Mouse (Mus musculus) heart, embryonic 14.5 days (tissue): Measurements from ENCODE around the gene Pom121. TPM values are rescaled to one million over a fixed set of nuclear protein-coding genes. Genes with fewer than 3 reads are reported as not detected.
"Not testable (repeated sequence)": the region's sequence is repeated elsewhere in the genome, so short reads cannot be mapped to it uniquely, and the experiment has no call there.

Source experiments
- ATAC-seq: fragments of 200-750 bp; cut with Nextera tagmentation; 2 replicates; pipeline ENCODE4 v1.8.0; 2017; ENCODE audit warnings: low read depth, moderate TSS enrichment; ENCODE audit not compliant: insufficient number of reproducible peaks, insufficient read depth, low FRiP score
- H3K27ac ChIP-seq, 2 experiments: fragments of 200-500 bp in 1 of 2; fragments of 300-500 bp in 1 of 2; sonication (generic) in 1 of 2; replicated peaks in 1 of 2; 2 replicates each; pipeline ENCODE4 v1.5.1; 2012 to 2014; ENCODE audit warnings: low read depth in 2 of 2, low read length in 2 of 2, control low read depth in 1 of 2, mild to moderate bottlenecking in 1 of 2, mixed read lengths in 1 of 2; ENCODE audit not compliant: control insufficient read depth in 1 of 2, insufficient read depth in 1 of 2
- H3K27me3 ChIP-seq: fragments of 300-500 bp; sonication (generic); 2 replicates; pipeline ENCODE4 v1.6.1; 2014; ENCODE audit warnings: mild to moderate bottlenecking, low read length, control low read depth; ENCODE audit not compliant: control insufficient read depth, insufficient read depth
- H3K36me3 ChIP-seq: fragments of 300-500 bp; sonication (generic); 2 replicates; pipeline ENCODE4 v1.6.1; 2014; ENCODE audit warnings: mild to moderate bottlenecking, control low read depth, low read length, mixed read lengths; ENCODE audit not compliant: control insufficient read depth, insufficient read depth
- H3K4me1 ChIP-seq, 2 experiments: fragments of 200-500 bp in 1 of 2; fragments of 300-500 bp in 1 of 2; sonication (generic) in 1 of 2; 2 replicates each; pipeline ENCODE4 v1.6.1; 2012 to 2014; ENCODE audit warnings: low read length in 2 of 2, control low read depth in 1 of 2, mixed read lengths in 1 of 2; ENCODE audit not compliant: control insufficient read depth in 2 of 2, insufficient read depth in 2 of 2
- H3K4me2 ChIP-seq: fragments of 300-500 bp; sonication (generic); 2 replicates; pipeline ENCODE4 v1.6.1; 2014; ENCODE audit warnings: mild to moderate bottlenecking, low read length
- H3K4me3 ChIP-seq, 2 experiments: fragments of 200-500 bp in 1 of 2; fragments of 300-500 bp in 1 of 2; sonication (generic) in 1 of 2; 2 replicates each; pipeline ENCODE4 v1.5.1; 2012 to 2014; ENCODE audit warnings: low read length in 2 of 2, mild to moderate bottlenecking in 2 of 2, control low read depth in 1 of 2, low read depth in 1 of 2, moderate library complexity in 1 of 2; ENCODE audit not compliant: control insufficient read depth in 1 of 2, insufficient read depth in 1 of 2
- H3K9ac ChIP-seq: fragments of 300-500 bp; sonication (generic); 2 replicates; pipeline ENCODE4 v1.6.1; 2014; ENCODE audit warnings: mild to moderate bottlenecking, low read length
- H3K9me3 ChIP-seq: fragments of 300-500 bp; sonication (generic); 2 replicates; pipeline ENCODE4 v1.6.1; 2016; ENCODE audit warnings: low read length, control low read depth; ENCODE audit not compliant: control insufficient read depth
- WGBS: fragments of 180-500 bp; shearing (Covaris S2); extraction: QIAGEN DNeasy Blood & Tissue Kit; methylation state at CpG from one replicate; pipeline ENCODE4 v1.1.7; 2014; 5-methylcytosine and 5-hydroxymethylcytosine counted together
- polyA plus RNA-seq: library from polyadenylated mRNA; unstranded; fragments of >200 nt; fragmentation: Nextera tagmentation; extraction: Ambion mirVana; gene quantifications from 2 replicates; pipeline ENCODE4 v1.2.1, GENCODE M21; 2014

Gene Pom121
- polyA plus RNA-seq, 1 experiment from 2014 or later = 10.7 TPM

GRCm38 (mm10) chr5:135369196-135369595 is 25.1 kb downstream of the Pom121 start:
- Histone ChIP-seq H3K4me3 (peak overlapping the region; percentile 83 to 85), H3K9ac (peak overlapping the region; percentile 83), H3K36me3 (peaks cover 30% of the 10 kb centered on the region), H3K4me2 (peak overlapping the region; percentile 88)
- H3K9me3 ChIP-seq, ATAC-seq, H3K27ac ChIP-seq, H3K4me1 ChIP-seq, H3K27me3 ChIP-seq: not testable (repeated sequence)
- 55% methylated on average over 9 of the region's 9 CpGs for WGBS

DNA sequence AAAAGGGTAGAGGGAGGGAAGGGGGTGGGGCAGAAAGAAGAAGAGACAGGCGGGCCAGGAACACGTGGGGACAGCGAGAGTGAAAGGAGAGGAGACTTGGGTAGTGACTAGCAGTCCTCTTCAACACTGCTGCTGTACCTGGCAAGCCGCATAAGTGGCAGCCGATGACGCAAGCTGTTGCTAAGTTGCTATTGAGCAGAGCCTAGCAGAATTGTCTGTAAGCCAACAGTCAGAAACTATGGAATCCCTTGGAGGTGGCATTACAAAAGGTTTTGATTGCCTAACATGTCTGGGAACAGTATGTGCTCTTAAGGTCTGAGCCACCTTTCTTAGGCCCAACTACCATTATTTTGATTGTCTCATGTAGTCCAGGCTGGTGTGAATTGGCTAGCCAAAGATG is 26.0 kb downstream of the Pom121 start:
- H3K27me3 ChIP-seq = no peaks in the 10 kb centered on the region
- H3K9me3 ChIP-seq = no peaks in the 10 kb centered on the region
- peaks cover 3 to 10% of the 10 kb centered on the region in 2 experiments; a peak in 3 of 4 replicates for H3K4me1 ChIP-seq
- no peak overlapping the region for H3K4me2 ChIP-seq
- H3K27ac ChIP-seq = no peak overlapping the region
- peaks cover 21% of the 10 kb centered on the region for H3K36me3 ChIP-seq
- no peak for ATAC-seq
- H3K4me3 ChIP-seq = no peak overlapping the region
- H3K9ac ChIP-seq = no peak overlapping the region
- WGBS = 77% methylated on average over 6 of the region's 6 CpGs

DNA sequence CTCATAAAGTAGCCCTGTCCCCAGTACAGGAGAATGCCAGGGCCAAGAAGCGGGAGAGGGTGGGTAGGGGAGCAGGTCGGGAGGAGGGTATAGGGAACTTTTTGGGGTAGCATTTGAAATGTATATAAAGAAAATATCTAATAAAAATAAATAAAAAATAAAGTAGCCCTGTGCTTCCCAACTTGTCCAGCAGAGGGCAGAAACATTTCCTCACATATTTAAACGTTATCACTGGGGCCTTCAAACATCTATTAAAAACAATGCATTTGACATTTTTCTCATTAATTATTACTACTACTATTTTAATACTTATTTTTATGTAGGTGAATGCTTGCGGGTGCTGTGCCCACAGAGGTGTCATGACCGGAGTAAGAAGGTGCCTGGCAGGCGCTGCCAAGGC is 26.5 kb downstream of the Pom121 start:
- H3K36me3 ChIP-seq = peaks cover 16% of the 10 kb centered on the region
- H3K27ac ChIP-seq = no peak overlapping the region
- no peaks in the 10 kb centered on the region for H3K27me3 ChIP-seq
- no peak for ATAC-seq
- H3K4me2 ChIP-seq = no peak overlapping the region
- peaks cover 3 to 10% of the 10 kb centered on the region in 2 experiments; a peak in 3 of 4 replicates for H3K4me1 ChIP-seq
- WGBS = 46% methylated on average over 6 of the region's 6 CpGs
- H3K4me3 ChIP-seq = no peak overlapping the region
- no peak overlapping the region for H3K9ac ChIP-seq
- H3K9me3 ChIP-seq = no peaks in the 10 kb centered on the region

GRCm38 (mm10) chr5:135363540-135363939 is 30.8 kb downstream of the Pom121 start:
- 33% methylated on average over 12 of the region's 12 CpGs for WGBS
- H3K4me1 ChIP-seq = peaks cover 0 to 3% of the 10 kb centered on the region in 2 experiments; a peak in 1 of 4 replicates
- no peaks in the 10 kb centered on the region for H3K27me3 ChIP-seq
- H3K9ac ChIP-seq = no peak overlapping the region
- H3K36me3 ChIP-seq = no peaks in the 10 kb centered on the region
- no peaks in the 10 kb centered on the region for H3K9me3 ChIP-seq
- no peak overlapping the region for H3K4me3 ChIP-seq
- no peak overlapping the region for H3K4me2 ChIP-seq
- no peak overlapping the region for H3K27ac ChIP-seq
- ATAC-seq = no peak

DNA sequence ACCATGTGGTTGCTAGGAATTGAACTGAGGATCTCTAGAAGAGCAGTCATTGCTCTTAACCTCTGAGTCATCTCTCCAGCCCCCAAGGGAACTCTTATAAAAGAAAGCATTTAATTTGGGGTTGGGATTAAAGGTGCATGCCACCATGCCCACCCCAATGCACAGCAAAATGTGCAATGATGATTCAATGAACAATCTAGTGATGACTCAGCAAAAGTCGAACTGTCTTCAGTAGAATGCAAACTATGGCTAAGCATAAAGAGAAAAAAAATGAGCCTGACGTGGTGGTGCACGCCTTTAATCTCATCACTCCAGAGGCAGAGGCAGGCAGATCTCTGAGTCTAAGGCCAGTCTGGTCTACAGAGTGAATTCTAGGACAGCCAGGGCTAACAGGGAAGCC is 31.8 kb downstream of the Pom121 start:
- no peak overlapping the region for H3K27ac ChIP-seq
- peaks cover 0 to 3% of the 10 kb centered on the region in 2 experiments; a peak in 1 of 4 replicates for H3K4me1 ChIP-seq
- H3K9ac ChIP-seq = no peak overlapping the region
- no peak overlapping the region for H3K4me2 ChIP-seq
- H3K36me3 ChIP-seq = no peaks in the 10 kb centered on the region
- H3K4me3 ChIP-seq = no peak overlapping the region
- no peaks in the 10 kb centered on the region for H3K9me3 ChIP-seq
- ATAC-seq = no peak
- no peaks in the 10 kb centered on the region for H3K27me3 ChIP-seq
- 76% methylated on average over 3 of the region's 3 CpGs for WGBS

GRCm38 (mm10) chr5:135359772-135360171 is 34.6 kb downstream of the Pom121 start:
- peaks cover 0 to 3% of the 10 kb centered on the region in 2 experiments; a peak in 1 of 4 replicates for H3K4me1 ChIP-seq

GRCm38 (mm10) chr5:135357556-135357955 is 36.8 kb downstream of the Pom121 start:
- WGBS = 82% methylated on average over 2 of the region's 2 CpGs

More at GRCm38 (mm10) chr5:135359772-135360171, 34.6 kb downstream of the Pom121 start:
- no peaks in the 10 kb centered on the region for H3K9me3 ChIP-seq
- WGBS = 52% methylated on average over 2 of the region's 2 CpGs
- H3K27ac ChIP-seq = no peak overlapping the region
- ATAC-seq = no peak
- no peaks in the 10 kb centered on the region for H3K27me3 ChIP-seq
- H3K4me3 ChIP-seq = no peak overlapping the region
- H3K36me3 ChIP-seq = no peaks in the 10 kb centered on the region
- no peak overlapping the region for H3K4me2 ChIP-seq
- H3K9ac ChIP-seq = no peak overlapping the region

DNA sequence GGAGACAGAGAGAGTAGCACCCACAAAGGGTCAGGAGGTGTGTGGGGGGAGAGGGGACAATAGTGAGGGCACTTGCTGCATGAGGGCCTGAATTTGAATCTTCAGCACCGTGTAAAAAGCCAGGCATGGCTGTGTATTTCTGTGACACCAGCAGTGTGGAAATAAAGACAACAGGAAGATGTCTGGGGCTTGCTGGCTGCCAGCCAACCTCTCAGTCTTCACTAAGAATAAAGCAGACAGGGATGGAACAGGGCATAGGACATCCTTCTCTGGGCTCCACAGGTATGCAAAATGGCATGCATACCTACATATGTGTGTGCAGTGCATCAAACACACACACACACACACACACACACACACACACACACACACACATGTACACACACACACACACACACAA is 38.3 kb downstream of the Pom121 start:
- Histone ChIP-seq H3K27ac (no peak overlapping the region), H3K27me3 (peaks cover 10% of the 10 kb centered on the region), H3K36me3 (no peaks in the 10 kb centered on the region), H3K9me3 (no peaks in the 10 kb centered on the region), H3K4me2 (no peak overlapping the region), H3K4me3 (no peak overlapping the region), H3K9ac (no peak overlapping the region), H3K4me1 (peaks cover 0 to 3% of the 10 kb centered on the region in 2 experiments; a peak in 1 of 4 replicates)
- 20% methylated on average over 1 of the region's 1 CpGs for WGBS
- no peak for ATAC-seq

More at GRCm38 (mm10) chr5:135357556-135357955, 36.8 kb downstream of the Pom121 start:
- ATAC-seq = no peak
- Histone ChIP-seq H3K4me3 (no peak overlapping the region), H3K4me2 (no peak overlapping the region), H3K27ac (no peak overlapping the region), H3K9ac (no peak overlapping the region), H3K4me1 (peaks cover 0 to 3% of the 10 kb centered on the region in 2 experiments; a peak in 1 of 4 replicates), H3K27me3 (peaks cover 8% of the 10 kb centered on the region), H3K9me3 (no peaks in the 10 kb centered on the region), H3K36me3 (no peaks in the 10 kb centered on the region)
